Mouse (Mus musculus): Measurements from ENCODE around the gene Tescl.

The Tescl gene

DNA sequence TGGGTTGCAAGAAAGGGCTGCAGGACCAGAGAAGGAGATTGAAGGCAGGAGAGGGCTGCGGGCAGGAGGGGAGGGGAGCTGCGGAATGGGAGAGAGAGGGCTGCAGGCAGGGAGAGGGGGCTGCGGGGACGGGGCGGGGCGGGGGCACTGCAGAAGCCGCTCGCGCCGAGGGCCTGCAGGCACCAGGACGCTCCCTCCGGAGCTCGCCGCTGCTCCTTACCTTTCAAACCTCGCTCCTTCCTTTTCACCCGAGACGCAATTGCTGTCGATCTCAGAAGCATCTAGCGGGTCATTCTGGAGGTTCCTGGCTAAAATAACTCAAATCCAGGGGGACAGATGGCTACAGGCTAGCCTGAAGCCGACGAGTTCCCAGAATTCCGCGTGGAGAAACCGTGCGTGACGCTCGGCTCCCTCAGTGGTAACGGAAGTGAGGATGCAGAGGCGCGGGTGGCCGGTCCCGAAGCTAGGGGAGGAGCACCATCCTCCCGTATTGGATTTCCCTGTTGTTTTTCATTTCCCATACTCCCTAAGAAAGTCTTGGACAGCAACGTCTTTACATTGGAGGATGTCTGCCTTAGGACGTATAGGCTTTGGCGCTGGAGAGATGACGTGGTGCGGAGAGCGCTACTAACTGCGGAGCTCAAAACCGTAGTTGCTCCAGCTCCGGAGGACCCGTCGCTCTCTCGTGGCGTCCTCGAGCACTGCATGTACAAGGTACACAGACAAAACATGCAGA, 34.6 kb downstream of the Tescl start:
- DNase-seq = peak; percentile 52 to 59

GRCm38 (mm10) chr7:24298635-24298972, 35.1 kb downstream of the Tescl start:
- no peak for DNase-seq

DNA sequence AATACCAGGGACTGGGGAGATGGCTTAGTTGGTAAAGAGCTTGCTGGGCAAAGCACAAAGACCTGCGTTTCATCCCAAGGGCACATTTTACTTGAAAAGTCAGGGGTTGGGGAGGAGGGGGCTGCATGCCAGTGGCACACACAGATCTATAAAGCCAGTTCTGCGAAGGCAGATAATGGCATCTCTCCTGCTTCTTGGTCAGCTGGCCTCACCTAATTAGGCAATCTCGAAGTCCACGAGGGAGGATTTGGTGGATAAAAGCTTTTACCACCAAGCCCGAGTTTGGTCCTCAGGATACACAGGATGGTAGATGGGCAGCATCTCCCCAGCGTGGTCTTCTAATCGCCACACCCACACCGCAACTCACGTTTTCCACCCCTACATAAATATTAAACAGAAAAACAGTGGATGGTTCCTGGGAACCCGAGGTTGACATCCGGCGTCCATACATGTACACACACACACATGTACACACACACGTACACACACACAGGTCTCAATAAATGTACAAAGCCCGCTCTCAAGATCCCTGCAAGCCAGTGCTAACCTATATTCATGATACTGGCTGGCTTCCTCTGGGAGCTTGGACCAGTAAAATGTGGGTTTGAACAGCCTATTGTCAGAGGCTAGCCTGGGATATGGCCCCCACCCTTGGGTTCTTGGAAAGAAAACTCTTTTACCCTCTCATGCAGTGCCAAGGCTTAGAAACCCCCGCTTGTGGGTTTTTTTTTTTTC, 36.2 kb downstream of the Tescl start:
- DNase-seq = no peak

DNA sequence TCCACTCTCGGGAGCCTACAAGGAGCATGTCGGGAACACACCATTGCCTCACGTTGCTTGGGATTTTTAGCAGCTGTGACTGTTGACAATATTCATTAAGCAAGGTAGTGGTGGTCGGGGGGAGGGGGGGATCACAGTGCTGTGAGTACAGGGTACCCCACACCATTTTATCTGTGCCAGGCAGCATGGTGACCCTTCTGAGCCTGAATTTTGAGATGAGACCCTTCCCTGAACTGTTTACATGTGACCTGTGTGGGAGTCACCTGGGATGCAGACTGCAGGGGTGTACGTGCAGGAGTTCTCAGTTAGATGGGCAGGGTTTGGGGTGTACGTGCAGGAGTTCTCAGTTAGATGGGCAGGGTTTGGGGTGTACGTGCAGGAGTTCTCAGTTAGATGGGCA, 37.4 kb downstream of the Tescl start:
- no peak for DNase-seq

DNA sequence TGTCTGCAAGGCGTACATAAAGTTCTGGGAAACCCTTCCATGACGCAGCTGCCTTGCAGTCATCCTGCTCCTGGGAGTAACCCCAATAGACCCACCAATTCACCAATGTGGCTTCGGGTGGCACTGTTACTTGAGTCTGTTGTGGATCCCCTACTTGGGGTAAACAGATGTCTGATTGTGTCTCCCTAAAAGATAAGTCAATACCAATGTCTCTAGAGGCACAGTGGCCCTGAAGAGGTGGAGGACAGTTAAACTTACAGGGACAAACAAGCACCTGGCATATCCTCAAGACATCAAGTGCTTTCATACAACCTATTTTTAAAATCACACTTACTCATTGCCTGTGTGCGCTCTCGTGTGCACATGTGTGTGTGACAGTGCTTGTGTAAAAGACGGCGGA, 38.4 kb downstream of the Tescl start:
- DNase-seq = no peak

GRCm38 (mm10) chr7:24294763-24295162, 39.0 kb downstream of the Tescl start:
- no peak for DNase-seq

GRCm38 (mm10) chr7:24293061-24293851, 40.5 kb downstream of the Tescl start:
- DNase-seq = no peak

DNA sequence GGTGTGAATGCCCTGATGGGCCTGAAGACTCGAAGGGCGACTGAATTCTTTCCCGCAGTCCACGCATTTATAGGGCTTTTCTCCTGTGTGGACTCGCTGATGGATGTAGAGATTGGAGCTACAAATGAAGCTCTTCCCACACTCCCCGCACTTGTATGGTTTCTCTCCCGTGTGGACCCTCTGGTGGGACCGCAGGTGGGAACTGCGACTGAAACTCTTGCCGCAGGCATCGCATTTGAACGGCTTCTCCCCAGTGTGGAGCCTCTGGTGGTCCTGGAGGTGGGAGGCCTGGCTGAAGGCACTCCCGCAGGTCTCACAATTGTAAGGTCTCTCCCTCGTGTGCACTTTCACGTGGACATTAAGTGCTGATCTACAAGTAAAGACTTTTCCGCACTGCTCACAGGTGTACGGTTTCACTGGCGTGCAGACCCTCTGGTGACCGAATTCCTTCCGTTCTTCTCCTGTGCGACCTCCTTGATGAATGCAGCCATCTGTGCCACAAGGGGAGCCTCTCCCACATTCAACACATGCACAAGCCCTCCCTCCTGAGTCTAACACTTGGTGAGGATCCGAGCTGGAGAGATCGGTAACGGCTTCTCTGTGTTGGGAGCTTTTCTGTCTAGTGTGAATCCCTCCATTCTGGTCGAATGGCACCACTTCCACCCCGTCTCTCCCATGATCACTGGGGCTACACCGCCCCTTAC, 42.2 kb downstream of the Tescl start:
- DNase-seq = no peak

GRCm38 (mm10) chr7:24290106-24290693, 43.5 kb downstream of the Tescl start:
- DNase-seq = no peak

GRCm38 (mm10) chr7:24288512-24288911, 45.2 kb downstream of the Tescl start:
- DNase-seq = no peak

GRCm38 (mm10) chr7:24287670-24288069, 46.1 kb downstream of the Tescl start:
- DNase-seq = no peak

DNA sequence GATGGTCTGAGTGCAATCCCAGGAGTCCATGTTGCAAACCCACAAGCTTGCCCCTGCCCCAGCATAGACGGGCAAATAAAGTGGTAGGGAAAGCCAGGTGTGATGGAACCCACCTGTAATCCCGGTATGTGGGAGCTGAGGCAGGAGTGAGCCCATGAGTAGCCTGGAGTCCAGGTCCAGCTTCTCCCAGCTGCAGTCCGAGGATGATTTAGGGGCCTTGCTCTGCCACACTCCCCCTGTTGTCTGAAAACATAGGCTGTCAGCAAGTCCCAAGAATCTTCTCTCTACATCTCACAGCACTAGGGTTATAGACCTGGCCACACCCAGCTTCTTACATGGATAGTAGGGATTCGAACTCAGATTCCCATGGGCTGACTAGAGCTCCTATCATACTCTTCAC, 46.8 kb downstream of the Tescl start:
- no peak for DNase-seq

DNA sequence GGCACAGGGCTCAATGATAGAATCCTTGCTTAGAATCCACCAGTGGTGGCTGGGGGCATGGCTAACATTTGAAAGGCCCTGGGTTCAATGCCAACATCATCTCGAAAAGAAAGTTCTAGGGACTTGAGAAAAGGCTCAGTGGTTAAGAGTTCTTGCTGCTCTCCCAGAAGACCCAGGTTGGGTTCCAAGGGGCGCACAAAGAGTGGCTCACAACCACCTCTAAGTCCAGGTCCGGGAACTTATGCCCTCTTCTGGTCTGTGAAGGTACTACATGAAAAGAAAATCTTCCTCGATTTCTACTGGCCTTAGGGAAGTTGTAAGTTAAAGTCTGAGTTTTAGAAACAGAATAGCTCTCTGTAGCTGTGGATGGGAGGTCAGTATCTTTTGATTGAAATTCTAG, 47.6 kb downstream of the Tescl start:
- DNase-seq = no peak
